ENCODE assay signal across 8 mouse cellular contexts in the genomic region with DNA sequence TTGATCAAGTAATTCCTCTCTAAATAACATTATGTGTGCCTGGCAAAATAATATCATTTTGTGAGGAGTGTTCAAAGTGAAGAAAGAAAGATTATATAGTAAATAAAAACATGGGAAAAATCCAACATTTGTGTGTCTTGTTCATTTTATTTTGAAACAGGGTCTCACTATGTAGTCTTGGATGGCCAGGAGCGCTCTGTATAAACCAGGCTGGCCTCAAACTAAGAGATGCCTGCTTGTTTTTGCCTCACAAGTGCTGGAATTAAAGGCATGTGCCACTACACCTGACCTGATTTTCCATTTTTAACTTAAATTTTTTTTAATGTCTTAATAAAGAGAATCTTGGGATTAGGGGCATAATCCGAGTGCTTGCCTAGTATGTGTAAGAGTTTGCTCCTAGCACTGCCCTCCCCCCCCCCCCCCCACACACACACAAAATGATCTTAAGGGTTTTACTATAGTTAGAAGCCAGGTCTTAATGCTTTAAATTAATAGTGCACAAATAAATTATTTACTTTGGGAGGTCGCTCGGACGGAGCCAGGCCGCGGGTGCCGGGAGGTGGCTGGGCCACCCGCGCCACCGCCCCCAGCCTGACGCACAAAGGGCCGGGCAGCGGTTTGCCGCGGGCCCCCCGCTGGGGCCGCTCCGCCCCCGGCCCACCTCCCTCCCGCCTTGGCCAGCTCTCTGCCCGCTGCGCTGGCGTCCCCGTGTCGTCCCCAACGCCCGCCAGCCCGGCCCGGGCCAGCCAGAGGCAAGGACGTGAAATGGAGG.
A peak's percentile ranks its signal among the peaks of the same experiment; 100 is the strongest.
DNase-seq lines count a peak whose midpoint lies in the region; ATAC-seq lines count a peak whose summit lies in the region.

No protein-coding gene starts in this region.

- WGBS in kidney, embryonic 14.5 days, result 6% methylated on average over 31 of the region's 31 CpGs
- 9% methylated on average over 31 of the region's 31 CpGs for WGBS in hindbrain, embryonic 10.5 days
- 7% methylated on average over 17 of the region's 31 CpGs for WGBS in midbrain, embryonic 12.5 days

- peak overlapping the region; percentile 40 for H3K4me3 ChIP-seq in kidney, embryonic 14.5 days (ENCODE audit: low read length)
- H3K4me3 ChIP-seq in hindbrain, embryonic 10.5 days, result peak overlapping the region; percentile 60
- H3K4me3 ChIP-seq in midbrain, embryonic 12.5 days, result peak overlapping the region; percentile 48

- ATAC-seq in kidney, embryonic 14.5 days (ENCODE audit: low FRiP score, low TSS enrichment), result peak; percentile 73; the same call in 1 of the 2 replicates
- ATAC-seq in midbrain, embryonic 12.5 days (ENCODE audit: low FRiP score, low read depth), result peak; percentile 93

- H3K4me2 ChIP-seq in kidney, embryonic 14.5 days (replicated peaks; ENCODE audit: low read depth, low read length), result peak overlapping the region; percentile 81
- H3K4me2 ChIP-seq in midbrain, embryonic 12.5 days (replicated peaks), result peak overlapping the region; percentile 80

- H3K9ac ChIP-seq in kidney, embryonic 14.5 days (ENCODE audit: low read depth, low read length), result peak overlapping the region; percentile 48
- H3K9ac ChIP-seq in midbrain, embryonic 12.5 days (replicated peaks), result peak overlapping the region; percentile 67

- H3K27me3 ChIP-seq in kidney, embryonic 14.5 days (ENCODE audit: control insufficient read depth, insufficient read depth, low read length), result no peaks in the 10 kb centered on the region
- H3K27me3 ChIP-seq in hindbrain, embryonic 10.5 days (ENCODE audit: insufficient read depth, poor library complexity, severe bottlenecking), result 0 out of 2 replicates have a peak, but pooled peaks cover 4% of the 10 kb centered on the region
- H3K27me3 ChIP-seq in midbrain, embryonic 12.5 days, result no peaks in the 10 kb centered on the region

- no peak overlapping the region for H3K27ac ChIP-seq in kidney, embryonic 14.5 days (ENCODE audit: low read depth, low read length)
- H3K27ac ChIP-seq in hindbrain, embryonic 10.5 days, result peak overlapping the region; percentile 85
- no peak overlapping the region for H3K27ac ChIP-seq in midbrain, embryonic 12.5 days (replicated peaks)

- no peaks in the 10 kb centered on the region for H3K9me3 ChIP-seq in kidney, embryonic 14.5 days (ENCODE audit: control insufficient read depth, low read length)
- peaks cover 9% of the 10 kb centered on the region for H3K9me3 ChIP-seq in hindbrain, embryonic 10.5 days
- peaks cover 6% of the 10 kb centered on the region; the same call in 1 of the 2 replicates for H3K9me3 ChIP-seq in midbrain, embryonic 12.5 days

- H3K36me3 ChIP-seq in kidney, embryonic 14.5 days (ENCODE audit: control insufficient read depth, insufficient read depth, low read length), result no peaks in the 10 kb centered on the region
- H3K36me3 ChIP-seq in hindbrain, embryonic 10.5 days, result no peaks in the 10 kb centered on the region
- H3K36me3 ChIP-seq in midbrain, embryonic 12.5 days, result no peaks in the 10 kb centered on the region

- H3K4me1 ChIP-seq in kidney, embryonic 14.5 days (ENCODE audit: control insufficient read depth, insufficient read depth, low read length), result no peaks in the 10 kb centered on the region
- peaks cover 7% of the 10 kb centered on the region for H3K4me1 ChIP-seq in hindbrain, embryonic 10.5 days (replicated peaks)
- no peaks in the 10 kb centered on the region for H3K4me1 ChIP-seq in midbrain, embryonic 12.5 days

- no peak for DNase-seq in kidney, adult 8-10 months
- peak; percentile 3 for DNase-seq in embryo, embryonic 11.5 days (ENCODE audit: low read depth, low spot score)
- peak; percentile 61 for DNase-seq in hindbrain, embryonic 10.5 days (ENCODE audit: low spot score)
- no peak for DNase-seq in thymus, postnatal 4 days
- DNase-seq in frontal cortex, postnatal 14 days (ENCODE audit: low spot score in 2 of 2), result no peak
- DNase-seq in frontal cortex, postnatal 36 days (ENCODE audit: low spot score in 2 of 2), result no peak

Comparison
In these comparisons a context has a peak if more than half of its experiments do, and no peak if none do; other contexts are left out.
1. DNase-seq: peak in embryo, embryonic 11.5 days (single experiment) and hindbrain, embryonic 10.5 days (single experiment); none in kidney, adult 8-10 months (0 of 2), thymus, postnatal 4 days (single experiment), frontal cortex, postnatal 14 days (0 of 2) and frontal cortex, postnatal 36 days (0 of 2).
2. Peak in every context shown above with its lines, with median percentiles within 50 percentile points of each other: H3K4me3 ChIP-seq.